Mouse (Mus musculus): ENCODE measurements around the gene C1qbp.

DNA sequence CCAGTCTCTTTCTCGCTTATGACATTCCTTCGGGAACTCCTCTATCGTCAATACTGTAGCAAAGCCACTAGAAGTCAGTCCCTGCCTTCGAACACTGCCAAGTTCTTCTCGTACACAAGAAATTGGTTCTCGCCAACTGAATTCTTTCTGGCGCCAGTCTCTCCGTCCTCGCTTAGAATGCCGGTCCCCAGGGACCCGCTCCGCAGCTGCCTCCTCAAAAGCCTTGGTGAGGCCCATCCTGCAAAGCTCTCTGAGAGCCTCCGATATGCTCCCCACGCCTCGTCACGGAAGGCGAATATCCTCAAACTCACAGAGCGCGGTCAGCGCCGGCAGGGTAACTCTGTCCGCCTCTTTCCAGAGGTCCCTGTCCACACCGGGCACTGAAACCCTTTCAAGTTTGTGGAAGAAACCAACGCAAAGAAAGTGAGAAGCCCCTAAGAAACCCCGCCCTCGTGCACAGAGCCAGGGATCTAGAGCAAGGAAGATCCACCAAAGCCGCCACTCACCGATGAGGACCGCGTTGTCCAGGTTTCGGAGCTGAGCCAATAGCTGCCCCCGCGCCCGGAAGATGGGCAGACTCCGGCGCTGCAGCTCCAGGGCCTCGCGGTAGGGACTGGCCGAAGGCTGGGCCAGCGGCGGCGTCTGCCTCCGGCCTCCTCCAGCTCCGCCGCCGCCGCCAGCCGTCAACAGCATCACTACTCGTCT lies 20.9 kb upstream of the C1qbp start:
- TF ChIP-seq CTCF (IDR thresholded peaks at IDR 0.05; ENCODE audit: extremely low read depth, insufficient read length, insufficient replicate concordance, low read depth, low read length) (no peak), POLR2A (IDR thresholded peaks at IDR 0.05; ENCODE audit: low read depth, low read length) (no peak)

All from small intestine, adult 2 months (tissue).